In the genomic region with DNA sequence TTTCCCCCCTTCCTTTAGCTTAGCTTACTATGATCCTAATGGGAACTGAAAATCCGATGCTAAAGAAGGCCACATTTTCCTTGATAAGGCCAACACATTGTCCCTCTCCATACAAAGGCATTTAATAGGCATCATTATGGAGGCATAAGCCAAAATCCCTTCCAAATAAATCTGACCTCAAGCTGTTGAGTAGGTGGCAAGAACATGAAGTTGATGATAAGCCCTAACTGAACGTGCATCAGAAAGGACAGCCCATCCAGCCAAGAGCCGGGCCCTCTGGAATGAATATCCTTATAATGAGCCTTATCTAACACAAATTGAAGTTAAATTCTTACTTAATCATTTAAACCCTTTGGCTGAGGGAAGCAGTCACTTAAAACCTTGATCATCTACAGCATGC, we compare ENCODE assay signal across 17 mouse cellular contexts.
"Had no signal": no experiment of that assay in that cellular context is flagged by ENCODE, and none has a peak within 500 bp of the region (broad histone marks: within the 10 kb centered on the region; RNA-seq: fewer than 3 reads in every experiment).

No protein-coding gene starts in this region.

- H3K27me3 ChIP-seq: liver, embryonic 13.5 days; liver, embryonic 15.5 days; megakaryocyte, embryonic 14.5 days; midbrain, embryonic 13.5 days; midbrain, embryonic 15.5 days; neural tube, embryonic 12.5 days; stomach, embryonic 15.5 days had no signal

- ATAC-seq: liver, postnatal 0 days; midbrain, embryonic 13.5 days; midbrain, embryonic 15.5 days had no signal

- H3K9me3 ChIP-seq: liver, embryonic 13.5 days; liver, embryonic 15.5 days; megakaryocyte, embryonic 14.5 days; midbrain, embryonic 13.5 days; midbrain, embryonic 15.5 days; neural tube, embryonic 12.5 days; stomach, embryonic 15.5 days had no signal

- H3K9ac ChIP-seq: liver, embryonic 13.5 days; liver, embryonic 15.5 days; liver, postnatal 0 days; midbrain, embryonic 13.5 days; midbrain, embryonic 15.5 days; neural tube, embryonic 12.5 days; stomach, embryonic 15.5 days had no signal

- H3K4me2 ChIP-seq: liver, embryonic 11.5 days; liver, embryonic 13.5 days; liver, embryonic 15.5 days; midbrain, embryonic 11.5 days; midbrain, embryonic 13.5 days; midbrain, embryonic 15.5 days; neural tube, embryonic 12.5 days; stomach, embryonic 15.5 days had no signal

- H3K4me3 ChIP-seq: liver, embryonic 13.5 days; liver, embryonic 15.5 days; megakaryocyte, embryonic 14.5 days; midbrain, embryonic 13.5 days; midbrain, embryonic 15.5 days; neural tube, embryonic 12.5 days; stomach, embryonic 15.5 days had no signal

- DNase-seq: liver, embryonic 13.5 days; liver, postnatal 0 days; lung, postnatal 14 days; right cerebral cortex, postnatal 14 days; thymus, adult 2 months; thymus, postnatal 25 days; thymus, postnatal 4 days had no signal

- H3K36me3 ChIP-seq: liver, embryonic 13.5 days; liver, embryonic 15.5 days; midbrain, embryonic 13.5 days; midbrain, embryonic 15.5 days; neural tube, embryonic 12.5 days; stomach, embryonic 15.5 days had no signal

- H3K27ac ChIP-seq: liver, embryonic 13.5 days; liver, embryonic 15.5 days; macrophage; midbrain, embryonic 13.5 days; midbrain, embryonic 15.5 days; neural tube, embryonic 12.5 days; stomach, embryonic 15.5 days; stomach, postnatal 0 days had no signal

- H3K4me1 ChIP-seq: liver, embryonic 13.5 days; liver, embryonic 15.5 days; midbrain, embryonic 13.5 days; midbrain, embryonic 15.5 days; neural tube, embryonic 12.5 days; stomach, embryonic 15.5 days had no signal
